In genomic region chr17:94655473-94655872, GRCm38 (mm10) we compare ENCODE assay signal across 22 mouse cellular contexts.
DNase-seq lines count a peak whose midpoint lies in the region; ATAC-seq and TF ChIP-seq lines count a peak whose summit lies in the region.
"Had no signal": no experiment of that assay in that cellular context is flagged by ENCODE, and none has a peak within 500 bp of the region (broad histone marks: within the 10 kb centered on the region; RNA-seq: fewer than 3 reads in every experiment).

No protein-coding gene starts in this region.

- in situ Hi-C loops in CH12.LX (cut with MboI; ENCODE audit: low pct_ligation_motif_present, low pct_unique_long_range_greater_than_20kb, low sequenced_read_pairs) = no loop called here

- H3K27ac ChIP-seq in liver, postnatal 0 days (ENCODE audit: low read depth) = no peak overlapping the region
- H3K27ac ChIP-seq in liver, embryonic 12.5 days = no peak overlapping the region
- H3K27ac ChIP-seq in CH12.LX (ENCODE audit: insufficient read depth, low read depth) (no peak overlapping the region), MEL (ENCODE audit: control insufficient read depth, low read depth, low read length) (no peak overlapping the region)
- H3K27ac ChIP-seq in hindbrain, embryonic 13.5 days = no peak overlapping the region
- H3K27ac ChIP-seq: embryonic facial prominence, embryonic 12.5 days; forebrain, embryonic 15.5 days; heart, embryonic 10.5 days; heart, embryonic 15.5 days; hindbrain, embryonic 14.5 days; intestine, embryonic 15.5 days had no signal

- no peak overlapping the region for H3K4me3 ChIP-seq in liver, postnatal 0 days (ENCODE audit: low read depth, low read length)
- no peak overlapping the region for H3K4me3 ChIP-seq in liver, embryonic 12.5 days
- H3K4me3 ChIP-seq in CH12.LX (replicated peaks in 1 of 3; ENCODE audit: low read depth in 2 of 3, low read length in 2 of 3, poor library complexity in 1 of 3) (no peak overlapping the region), MEL (ENCODE audit: control insufficient read depth in 1 of 2, insufficient read depth in 1 of 2, low read depth in 2 of 2, low read length in 2 of 2) (no peak overlapping the region)
- no peak overlapping the region for H3K4me3 ChIP-seq in hindbrain, embryonic 13.5 days
- H3K4me3 ChIP-seq: embryonic facial prominence, embryonic 12.5 days; forebrain, embryonic 15.5 days; heart, embryonic 10.5 days; heart, embryonic 15.5 days; intestine, embryonic 15.5 days had no signal

- no peaks in the 10 kb centered on the region for H3K9me3 ChIP-seq in liver, postnatal 0 days (ENCODE audit: low read length)
- H3K9me3 ChIP-seq in liver, embryonic 12.5 days (replicated peaks) = 0 out of 2 replicates have a peak, but pooled peaks cover 2% of the 10 kb centered on the region
- H3K9me3 ChIP-seq in CH12.LX (replicated peaks; ENCODE audit: low read length) (no peaks in the 10 kb centered on the region), MEL (replicated peaks; ENCODE audit: insufficient read depth, low read length) (no peaks in the 10 kb centered on the region)
- H3K9me3 ChIP-seq in hindbrain, embryonic 13.5 days = no peaks in the 10 kb centered on the region
- H3K9me3 ChIP-seq: embryonic facial prominence, embryonic 12.5 days; forebrain, embryonic 15.5 days; heart, embryonic 10.5 days; heart, embryonic 15.5 days; intestine, embryonic 15.5 days had no signal

- no peaks in the 10 kb centered on the region for H3K36me3 ChIP-seq in liver, postnatal 0 days (replicated peaks; ENCODE audit: insufficient read depth, low read length)
- H3K36me3 ChIP-seq in liver, embryonic 12.5 days = no peaks in the 10 kb centered on the region
- H3K36me3 ChIP-seq in CH12.LX (replicated peaks in 1 of 2; ENCODE audit: control insufficient read depth in 1 of 2, insufficient read depth in 1 of 2, low read length in 1 of 2) = no peaks in the 10 kb centered on the region
- H3K36me3 ChIP-seq in MEL (ENCODE audit: control insufficient read depth in 1 of 2, insufficient read depth in 2 of 2, low read length in 2 of 2) = no peaks in the 10 kb centered on the region
- no peaks in the 10 kb centered on the region for H3K36me3 ChIP-seq in hindbrain, embryonic 13.5 days
- H3K36me3 ChIP-seq: embryonic facial prominence, embryonic 12.5 days; forebrain, embryonic 15.5 days; G1E; heart, embryonic 10.5 days; heart, embryonic 15.5 days; intestine, embryonic 15.5 days had no signal

- no peak for ATAC-seq in liver, postnatal 0 days
- no peak for ATAC-seq in liver, embryonic 12.5 days
- no peak for ATAC-seq in hindbrain, embryonic 13.5 days (ENCODE audit: low FRiP score)
- ATAC-seq: CD4-positive, CD25-positive, alpha-beta regulatory T cell, adult 4 months; forebrain, embryonic 15.5 days; intestine, embryonic 15.5 days had no signal

- no peaks in the 10 kb centered on the region for H3K4me1 ChIP-seq in liver, postnatal 0 days (ENCODE audit: insufficient read depth)
- H3K4me1 ChIP-seq in liver, embryonic 12.5 days = no peaks in the 10 kb centered on the region
- H3K4me1 ChIP-seq in CH12.LX (ENCODE audit: control insufficient read depth in 1 of 2, insufficient read depth in 2 of 2) = no peaks in the 10 kb centered on the region
- no peaks in the 10 kb centered on the region for H3K4me1 ChIP-seq in MEL (ENCODE audit: control insufficient read depth in 1 of 2, insufficient read depth in 2 of 2, low read length in 2 of 2)
- no peaks in the 10 kb centered on the region for H3K4me1 ChIP-seq in hindbrain, embryonic 13.5 days (replicated peaks)
- H3K4me1 ChIP-seq: embryonic facial prominence, embryonic 12.5 days; forebrain, embryonic 15.5 days; heart, embryonic 10.5 days; heart, embryonic 15.5 days; intestine, embryonic 15.5 days had no signal

- peak; percentile 24 for TF ChIP-seq RAD21 in CH12.LX (IDR thresholded peaks at IDR 0.05; ENCODE audit: low read depth, low read length)
- peak; percentile 32 for TF ChIP-seq RAD21 in MEL (IDR thresholded peaks at IDR 0.05; ENCODE audit: low read depth, low read length)

- H3K4me2 ChIP-seq in liver, postnatal 0 days (ENCODE audit: low read depth, low read length) = no peak overlapping the region
- no peak overlapping the region for H3K4me2 ChIP-seq in liver, embryonic 12.5 days
- no peak overlapping the region for H3K4me2 ChIP-seq in CH12.LX (ENCODE audit: insufficient read depth, low read depth, poor library complexity, severe bottlenecking)
- H3K4me2 ChIP-seq in hindbrain, embryonic 13.5 days = no peak overlapping the region
- H3K4me2 ChIP-seq: embryonic facial prominence, embryonic 12.5 days; forebrain, embryonic 15.5 days; heart, embryonic 15.5 days; hindbrain, embryonic 14.5 days; intestine, embryonic 15.5 days had no signal

- H3K79me2 ChIP-seq in CH12.LX (replicated peaks; ENCODE audit: control insufficient read depth, extremely low read depth, insufficient read depth, poor library complexity, severe bottlenecking) (no peaks in the 10 kb centered on the region), MEL (ENCODE audit: control insufficient read depth, insufficient read depth, low read length, poor library complexity) (no peaks in the 10 kb centered on the region)

- DNase-seq in liver, postnatal 0 days = no peak
- DNase-seq in CH12.LX (ENCODE audit: extremely low read depth) (peak; percentile 1), MEL (ENCODE audit: low read depth, low spot score) (peak; percentile 6)
- no peak for DNase-seq in cerebellum, postnatal 14 days
- DNase-seq in lung, postnatal 36 days = no peak
- DNase-seq: adrenal gland, adult 8-10 months; adrenal gland, postnatal 36 days; B cell, adult 2 months; cerebellum, adult 2 months; cerebellum, postnatal 25 days; heart, adult 18-20 months; heart, postnatal 14 days had no signal

- TF ChIP-seq POLR2A in CH12.LX (IDR thresholded peaks at IDR 0.05; ENCODE audit: low read depth, low read length) = no peak
- TF ChIP-seq POLR2A in MEL (IDR thresholded peaks at IDR 0.05; ENCODE audit: control insufficient read depth in 1 of 2, insufficient read depth in 1 of 2, low read depth in 1 of 2, low read length in 2 of 2, poor library complexity in 1 of 2) = no peak

- TF ChIP-seq CTCF in liver, postnatal 0 days (IDR thresholded peaks at IDR 0.05; ENCODE audit: low read depth) = 0 out of 2 replicates have a peak, but pooled peaks have one; percentile 14
- 0 out of 4 replicates have a peak, but pooled peaks of 1 of the 2 experiments have one; percentile 26 for TF ChIP-seq CTCF in CH12.LX (conservative IDR thresholded peaks at IDR 0.05 in 1 of 2, IDR thresholded peaks at IDR 0.05 in 1 of 2; ENCODE audit: low read depth in 2 of 2, low read length in 2 of 2)
- peak in 1 of 3 experiments; percentile 23; a peak in 1 of 6 replicates for TF ChIP-seq CTCF in MEL (IDR thresholded peaks at IDR 0.05 in 2 of 3, conservative IDR thresholded peaks at IDR 0.05 in 1 of 3; ENCODE audit: control insufficient read depth in 1 of 3, insufficient read depth in 1 of 3, low read depth in 2 of 3, low read length in 3 of 3, poor library complexity in 1 of 3, severe bottlenecking in 1 of 3)

- dilution Hi-C loops in CH12.LX (cut with MboI; ENCODE audit: extremely low pct_ligation_motif_present, extremely low pct_unique_long_range_greater_than_20kb, low sequenced_read_pairs) = no loop called here

- 64% methylated on average over 2 of the region's 2 CpGs for WGBS in liver, postnatal 0 days (ENCODE audit: insufficient replicate concordance)
- 41% methylated on average over 2 of the region's 2 CpGs for WGBS in liver, embryonic 12.5 days (ENCODE audit: insufficient replicate concordance)
- 94% methylated on average over 2 of the region's 2 CpGs for WGBS in hindbrain, embryonic 13.5 days

- no peak for TF ChIP-seq EP300 in liver, postnatal 0 days (IDR thresholded peaks at IDR 0.05; ENCODE audit: low read depth)
- TF ChIP-seq EP300 in CH12.LX (IDR thresholded peaks at IDR 0.05; ENCODE audit: low read length) (no peak), MEL (IDR thresholded peaks at IDR 0.05; ENCODE audit: low read depth in 1 of 2, low read length in 2 of 2) (no peak)

- H3K9ac ChIP-seq in liver, postnatal 0 days (replicated peaks) = no peak overlapping the region
- H3K9ac ChIP-seq in liver, embryonic 12.5 days = no peak overlapping the region
- H3K9ac ChIP-seq in CH12.LX (ENCODE audit: insufficient read depth, low read depth) (no peak overlapping the region), MEL (ENCODE audit: control insufficient read depth, low read depth, low read length, poor library complexity, severe bottlenecking) (no peak overlapping the region)
- no peak overlapping the region for H3K9ac ChIP-seq in hindbrain, embryonic 13.5 days
- H3K9ac ChIP-seq: embryonic facial prominence, embryonic 12.5 days; forebrain, embryonic 15.5 days; heart, embryonic 15.5 days; hindbrain, embryonic 14.5 days; intestine, embryonic 15.5 days had no signal

- no peaks in the 10 kb centered on the region for H3K27me3 ChIP-seq in liver, postnatal 0 days (ENCODE audit: insufficient read depth, low read length)
- H3K27me3 ChIP-seq in liver, embryonic 12.5 days (replicated peaks) = no peaks in the 10 kb centered on the region
- H3K27me3 ChIP-seq in CH12.LX (replicated peaks) (peaks cover 5% of the 10 kb centered on the region), MEL (ENCODE audit: control insufficient read depth in 1 of 2, insufficient read depth in 2 of 2, low read length in 2 of 2) (no peaks in the 10 kb centered on the region)
- H3K27me3 ChIP-seq in hindbrain, embryonic 13.5 days = no peaks in the 10 kb centered on the region
- H3K27me3 ChIP-seq: embryonic facial prominence, embryonic 12.5 days; forebrain, embryonic 15.5 days; heart, embryonic 15.5 days; intestine, embryonic 15.5 days had no signal

TF ChIP-seq in CH12.LX, 34 proteins besides CTCF, POLR2A, EP300 and RAD21:
- TF ChIP-seq ZC3H11A (IDR thresholded peaks at IDR 0.05; ENCODE audit: low read depth, low read length) (no peak), GABPA (IDR thresholded peaks at IDR 0.05; ENCODE audit: insufficient replicate concordance, low read depth, low read length) (no peak), SIN3A (IDR thresholded peaks at IDR 0.05; ENCODE audit: low read length) (no peak), USF2 (conservative IDR thresholded peaks at IDR 0.05; ENCODE audit: low read depth, low read length) (no peak), TCF12 (IDR thresholded peaks at IDR 0.05; ENCODE audit: low read depth, low read length) (no peak), JUN (IDR thresholded peaks at IDR 0.05; ENCODE audit: insufficient read depth, low read depth, low read length) (no peak)

TF ChIP-seq in MEL, 35 proteins besides CTCF, POLR2A, EP300 and RAD21 (continues in another document):
- TF ChIP-seq HCFC1 (IDR thresholded peaks at IDR 0.05; ENCODE audit: low read depth, low read length) (no peak), CHD2 (IDR thresholded peaks at IDR 0.05; ENCODE audit: low read length) (no peak), USF2 (IDR thresholded peaks at IDR 0.05; ENCODE audit: borderline replicate concordance in 1 of 2, insufficient read depth in 1 of 2, low read depth in 1 of 2, low read length in 2 of 2) (no peak), TCF12 (IDR thresholded peaks at IDR 0.05; ENCODE audit: low read depth, low read length) (no peak), ZMIZ1 (IDR thresholded peaks at IDR 0.05; ENCODE audit: low read depth, low read length) (no peak), GATA1 (IDR thresholded peaks at IDR 0.05; ENCODE audit: low read depth, low read length) (no peak), NELFE (IDR thresholded peaks at IDR 0.05; ENCODE audit: low read depth, low read length) (no peak), TBP (IDR thresholded peaks at IDR 0.05; ENCODE audit: low read depth, low read length) (no peak), JUND (IDR thresholded peaks at IDR 0.05; ENCODE audit: low read depth, low read length) (no peak)

Comparison
In these comparisons a context has a peak if more than half of its experiments do, and no peak if none do; other contexts are left out.
1. DNase-seq: peak in CH12.LX (single experiment) and MEL (single experiment); none in liver, postnatal 0 days (single experiment), cerebellum, postnatal 14 days (0 of 2) and lung, postnatal 36 days (single experiment).